Mouse (Mus musculus) megakaryocyte, embryonic 14.5 days (primary cell): Measurements from ENCODE around the gene Iqce.

Experiments
- FLI1 ChIP-seq: IDR thresholded peaks from 2 replicates; pipeline ENCODE4 v1.6.1; 2012; ENCODE audit warnings: low read length, inconsistent platforms, mixed read lengths
- GATA1 ChIP-seq: IDR thresholded peaks from 3 replicates; pipeline ENCODE4 v1.6.1; 2012; ENCODE audit warnings: mixed read lengths, low read length, inconsistent platforms, borderline replicate concordance

DNA sequence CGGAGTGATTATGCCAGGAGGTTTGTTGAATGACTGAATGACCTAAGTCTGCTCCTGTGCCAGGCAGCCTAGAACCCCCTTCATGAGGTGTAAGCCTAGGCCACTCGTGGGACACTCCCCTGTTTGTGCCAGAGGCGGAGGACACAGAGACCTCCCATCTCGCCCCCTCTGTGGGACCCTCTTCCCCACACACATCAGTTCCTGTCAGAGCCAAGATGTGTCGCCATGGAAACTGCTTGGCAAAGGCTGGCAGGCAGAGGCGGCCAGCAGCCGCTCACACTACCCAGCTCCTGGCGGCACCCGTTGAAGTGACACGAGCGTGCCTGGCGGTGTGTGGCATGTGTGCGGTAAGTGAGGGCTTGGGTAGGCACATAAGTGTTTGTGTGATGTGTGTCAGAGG is 21.6 kb upstream of the Iqce start, which contains the start of gene Amz1:
- TF ChIP-seq GATA1 (no peak), FLI1 (no peak)
